Mouse (Mus musculus): ENCODE data around the gene Gm20458.

DNA sequence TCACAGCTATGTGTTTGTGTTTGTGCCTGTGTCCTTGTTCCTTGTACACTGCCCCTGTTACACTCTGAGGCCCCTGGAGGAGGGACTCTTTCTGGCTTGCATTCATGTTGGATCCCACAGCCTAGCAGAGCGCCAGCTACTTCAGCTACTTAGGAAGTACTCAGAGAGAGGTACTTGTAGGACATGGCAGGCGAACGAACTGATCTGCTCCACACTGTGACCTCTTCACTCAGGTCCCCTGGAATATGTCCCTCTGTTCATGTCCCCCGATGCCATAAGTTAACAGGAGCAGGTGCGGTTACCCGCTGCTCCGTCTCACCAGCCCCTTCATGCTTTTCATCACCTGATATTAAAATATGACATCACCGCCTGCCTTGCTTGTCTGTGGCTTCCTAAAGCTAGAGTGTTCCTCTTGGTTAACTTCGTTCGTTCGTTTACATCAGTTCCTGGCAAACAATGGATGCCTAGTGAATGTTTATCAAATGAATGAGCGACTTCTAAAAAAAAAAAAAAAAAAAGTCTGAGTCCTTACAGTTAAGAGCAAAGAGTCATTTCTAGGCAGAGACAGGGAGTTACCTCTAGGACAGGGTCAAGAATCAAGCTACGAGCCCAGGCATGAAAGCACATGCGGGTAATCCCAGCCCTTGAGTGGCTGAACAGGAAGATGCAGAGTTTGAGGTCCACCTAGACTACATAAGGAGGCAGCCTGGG, 7.6 kb upstream of the Gm20458 start:
- TF ChIP-seq CTCF (IDR thresholded peaks at IDR 0.05; ENCODE audit: low read depth, low read length) (no peak), POLR2A (IDR thresholded peaks at IDR 0.05; ENCODE audit: extremely low read depth, insufficient read depth, low read length) (no peak)
